In genomic region chr4:149975291-149975690, GRCm38 (mm10) we compare ENCODE assay signal across 22 mouse cellular contexts. TPM values are rescaled to one million over a fixed set of nuclear protein-coding genes. Genes with fewer than 3 reads are reported as not detected.
DNase-seq lines count a peak whose midpoint lies in the region; ATAC-seq and TF ChIP-seq lines count a peak whose summit lies in the region.
"Had no signal": no experiment of that assay in that cellular context is flagged by ENCODE, and none has a peak within 500 bp of the region (broad histone marks: within the 10 kb centered on the region; RNA-seq: fewer than 3 reads in every experiment).

No protein-coding gene starts in this region.

- 28% methylated on average over 8 of the region's 8 CpGs for WGBS in liver, adult 2 months

- no peak for TF ChIP-seq CTCF in liver, adult 2 months (IDR thresholded peaks at IDR 0.05; ENCODE audit: low read depth, low read length)

- no peak overlapping the region for H3K27ac ChIP-seq in liver, adult 2 months (replicated peaks; ENCODE audit: insufficient read depth, low read depth, low read length)
- H3K27ac ChIP-seq: embryonic facial prominence, embryonic 13.5 days; heart, adult 2 months; hindbrain, embryonic 13.5 days; left cerebral cortex, adult 2 months; limb, embryonic 15.5 days had no signal

- peaks cover 2% of the 10 kb centered on the region; the same call in 1 of the 2 replicates for H3K36me3 ChIP-seq in liver, adult 2 months (ENCODE audit: control insufficient read depth, insufficient read depth, low read length)
- H3K36me3 ChIP-seq: embryonic facial prominence, embryonic 13.5 days; hindbrain, embryonic 13.5 days; limb, embryonic 15.5 days had no signal

- peak; percentile 50 for DNase-seq in liver, adult 2 months (ENCODE audit: extremely low read depth, low read depth, low spot score)
- DNase-seq in liver (no peak), ZHBTc4 (ENCODE audit: low read depth, low spot score) (peak; percentile 26)
- peak; percentile 60 to 61 for DNase-seq in adrenal gland, postnatal 36 days
- DNase-seq in gastrocnemius, adult 18-20 months (ENCODE audit: low spot score): no peak
- DNase-seq in cerebellum, postnatal 4 days (ENCODE audit: low spot score in 2 of 2): no peak
- DNase-seq: cerebellum, adult 2 months; cerebellum, postnatal 25 days; embryo, embryonic 11 days; gastrocnemius, postnatal 25 days; heart, adult 2 months; heart, postnatal 36 days; kidney, adult 11 months; lung, adult 18-20 months; lung, postnatal 10 days had no signal

- H3K27me3 ChIP-seq in liver, adult 2 months (ENCODE audit: control insufficient read depth, insufficient read depth, low read length): no peaks in the 10 kb centered on the region
- H3K27me3 ChIP-seq: embryonic facial prominence, embryonic 13.5 days; hindbrain, embryonic 13.5 days; limb, embryonic 15.5 days had no signal

- H3K9ac ChIP-seq in liver, adult 2 months (ENCODE audit: low read depth, low read length): no peak overlapping the region
- H3K9ac ChIP-seq: embryonic facial prominence, embryonic 13.5 days; hindbrain, embryonic 13.5 days; limb, embryonic 15.5 days had no signal

- ATAC-seq in erythroid progenitor cell, adult 5-6 weeks (replicated peaks; ENCODE audit: low FRiP score, poor library complexity, severe bottlenecking): no peak
- ATAC-seq: forebrain, embryonic 14.5 days had no signal

- TF ChIP-seq POLR2A in liver, adult 2 months (IDR thresholded peaks at IDR 0.05; ENCODE audit: extremely low read depth, insufficient read depth, low read length): no peak

- peaks cover 8% of the 10 kb centered on the region for H3K4me1 ChIP-seq in liver, adult 2 months (ENCODE audit: control insufficient read depth, insufficient read depth, low read length)

- H3K4me3 ChIP-seq in liver, adult 2 months (ENCODE audit: insufficient read depth, low read depth, low read length): no peak overlapping the region
- H3K4me3 ChIP-seq: embryonic facial prominence, embryonic 13.5 days; erythroblast, embryonic 14.5 days; heart, adult 2 months; hindbrain, embryonic 13.5 days; left cerebral cortex, adult 2 months; limb, embryonic 15.5 days had no signal

- no peaks in the 10 kb centered on the region for H3K79me2 ChIP-seq in liver, adult 2 months (ENCODE audit: control insufficient read depth, insufficient read depth, low read length)

RNA-seq across cellular contexts. Expression of gene Spsb1, which starts 20.4 kb away (rescaled TPM):
- 0.54 and 0.92 TPM in 2 replicates for total RNA-seq in liver, adult 2 months (2014; rRNA removed)
- 0.91 and 1.3 TPM in 2 replicates for polyA plus RNA-seq in liver, adult 2 months (2012; rRNA removed)
- total RNA-seq in adrenal gland, postnatal 36 days (2021): 10 to 100 TPM; 21.8 to 52.7 TPM
- total RNA-seq in erythroid progenitor cell, adult 5-6 weeks (2015; ENCODE audit: low replicate concordance): 0.72 TPM in 1 of 2 replicates, not detected in the other
- not detected in 2 replicates for total RNA-seq in erythroid progenitor cell, adult 5-6 weeks (2017; ENCODE audit: low replicate concordance)
- 1 to 10 TPM; 5.9 to 9.6 TPM for total RNA-seq in gastrocnemius, adult 18-20 months (2021)
- polyA plus RNA-seq: erythroblast, embryonic 14.5 days had no signal

RNA-seq across cellular contexts. Expression of gene H6pd, which starts 33.5 kb away (rescaled TPM):
- total RNA-seq in liver, adult 2 months (2014; rRNA removed): 121 and 187 TPM in 2 replicates
- polyA plus RNA-seq in liver, adult 2 months (2012; rRNA removed): 183 and 205 TPM in 2 replicates
- 100 to 1,000 TPM; 152 to 160 TPM for total RNA-seq in adrenal gland, postnatal 36 days (2021)
- 2.5 TPM in 2 replicates for total RNA-seq in erythroid progenitor cell, adult 5-6 weeks (2015; ENCODE audit: low replicate concordance)
- total RNA-seq in erythroid progenitor cell, adult 5-6 weeks (2017; ENCODE audit: low replicate concordance): 3.2 and 11.8 TPM in 2 replicates
- 10 to 100 TPM; 45.5 to 56.8 TPM for total RNA-seq in gastrocnemius, adult 18-20 months (2021)

Comparison
In these comparisons a context has a peak if more than half of its experiments do, and no peak if none do; other contexts are left out.
1. DNase-seq: peak in liver, adult 2 months (single experiment), ZHBTc4 (single experiment) and adrenal gland, postnatal 36 days (2 of 2); none in liver (single experiment), gastrocnemius, adult 18-20 months (single experiment) and cerebellum, postnatal 4 days (0 of 2).